Mouse (Mus musculus): ENCODE results near the gene Pkn1. TPM values are rescaled to one million over a fixed set of nuclear protein-coding genes. Genes with fewer than 3 reads are reported as not detected.

The Pkn1 gene
- polyA plus RNA-seq, 1 experiment from 2014 or later: 37.1 TPM

- WGBS: 90% methylated on average over 6 of the region's 6 CpGs
- Histone ChIP-seq H3K27me3 (no peaks in the 10 kb centered on the region), H3K9me3 (no peaks in the 10 kb centered on the region), H3K9ac (no peak overlapping the region), H3K4me2 (no peak overlapping the region), H3K4me1 (peaks cover 4% of the 10 kb centered on the region; the same call in 1 of the 2 replicates), H3K36me3 (replicated peaks) (no peaks in the 10 kb centered on the region), H3K27ac (no peak overlapping the region), H3K4me3 (replicated peaks) (no peak overlapping the region)
- no peak for ATAC-seq (ENCODE audit: low FRiP score)
These were observed 73.2 kb downstream of the Pkn1 start for GRCm38 (mm10) chr8:83625676-83626299.

GRCm38 (mm10) chr8:83624739-83625138 is 74.2 kb downstream of the Pkn1 start:
- no peak for ATAC-seq (ENCODE audit: low FRiP score)
- no peaks in the 10 kb centered on the region for H3K36me3 ChIP-seq (replicated peaks)
- 37% methylated on average over 3 of the region's 3 CpGs for WGBS
- no peak overlapping the region for H3K9ac ChIP-seq
- H3K9me3 ChIP-seq: no peaks in the 10 kb centered on the region
- H3K4me3 ChIP-seq (replicated peaks): no peak overlapping the region
- H3K27ac ChIP-seq: no peak overlapping the region
- peaks cover 4% of the 10 kb centered on the region; the same call in 1 of the 2 replicates for H3K4me1 ChIP-seq
- no peaks in the 10 kb centered on the region for H3K27me3 ChIP-seq
- H3K4me2 ChIP-seq: no peak overlapping the region

GRCm38 (mm10) chr8:83623549-83623948 is 75.4 kb downstream of the Pkn1 start:
- Histone ChIP-seq H3K27me3 (no peaks in the 10 kb centered on the region), H3K4me3 (replicated peaks) (no peak overlapping the region), H3K4me2 (no peak overlapping the region), H3K36me3 (replicated peaks) (no peaks in the 10 kb centered on the region), H3K9ac (no peak overlapping the region), H3K4me1 (peaks cover 4% of the 10 kb centered on the region; the same call in 1 of the 2 replicates), H3K9me3 (no peaks in the 10 kb centered on the region), H3K27ac (no peak overlapping the region)
- no peak for ATAC-seq (ENCODE audit: low FRiP score)
- WGBS: 92% methylated on average over 7 of the region's 7 CpGs

DNA sequence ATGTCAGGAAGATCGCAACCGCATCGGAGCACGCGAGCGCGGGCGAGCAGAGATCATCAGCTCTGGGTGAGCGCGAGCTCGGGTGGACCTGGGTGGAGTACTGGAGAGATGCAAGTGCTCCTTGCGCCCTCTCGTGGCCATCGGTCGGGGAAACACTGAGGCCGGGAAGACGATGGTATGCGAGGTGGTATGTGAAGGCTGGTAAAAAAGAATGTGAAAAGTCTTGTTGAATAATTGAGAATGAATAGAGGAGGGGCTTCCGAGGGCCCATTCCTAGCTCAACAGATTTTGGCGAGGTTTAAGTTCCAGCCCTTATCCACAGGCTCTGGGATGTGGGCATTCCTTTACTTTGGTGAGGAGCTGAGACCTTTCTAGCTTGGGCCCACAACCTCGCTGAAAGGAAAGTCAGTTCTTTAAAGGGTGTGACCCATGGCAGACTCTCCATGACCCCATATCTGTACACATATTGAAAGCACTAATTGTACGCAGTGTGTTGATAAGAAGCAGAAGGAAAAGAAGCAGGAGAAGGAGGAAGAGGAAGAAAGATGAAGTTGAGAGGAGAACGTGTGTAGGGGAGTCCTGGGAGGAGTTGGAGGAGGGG is 76.5 kb downstream of the Pkn1 start:
- peak overlapping the region; percentile 78 for H3K4me2 ChIP-seq
- no peaks in the 10 kb centered on the region for H3K27me3 ChIP-seq
- H3K9ac ChIP-seq: peak overlapping the region; percentile 58
- WGBS: 10% methylated on average over 23 of the region's 23 CpGs
- H3K9me3 ChIP-seq: no peaks in the 10 kb centered on the region
- peaks cover 4% of the 10 kb centered on the region; the same call in 1 of the 2 replicates for H3K4me1 ChIP-seq
- ATAC-seq (ENCODE audit: low FRiP score): peak; percentile 94
- no peaks in the 10 kb centered on the region for H3K36me3 ChIP-seq (replicated peaks)
- peak overlapping the region; percentile 43 for H3K4me3 ChIP-seq (replicated peaks)
- no peak overlapping the region for H3K27ac ChIP-seq

DNA sequence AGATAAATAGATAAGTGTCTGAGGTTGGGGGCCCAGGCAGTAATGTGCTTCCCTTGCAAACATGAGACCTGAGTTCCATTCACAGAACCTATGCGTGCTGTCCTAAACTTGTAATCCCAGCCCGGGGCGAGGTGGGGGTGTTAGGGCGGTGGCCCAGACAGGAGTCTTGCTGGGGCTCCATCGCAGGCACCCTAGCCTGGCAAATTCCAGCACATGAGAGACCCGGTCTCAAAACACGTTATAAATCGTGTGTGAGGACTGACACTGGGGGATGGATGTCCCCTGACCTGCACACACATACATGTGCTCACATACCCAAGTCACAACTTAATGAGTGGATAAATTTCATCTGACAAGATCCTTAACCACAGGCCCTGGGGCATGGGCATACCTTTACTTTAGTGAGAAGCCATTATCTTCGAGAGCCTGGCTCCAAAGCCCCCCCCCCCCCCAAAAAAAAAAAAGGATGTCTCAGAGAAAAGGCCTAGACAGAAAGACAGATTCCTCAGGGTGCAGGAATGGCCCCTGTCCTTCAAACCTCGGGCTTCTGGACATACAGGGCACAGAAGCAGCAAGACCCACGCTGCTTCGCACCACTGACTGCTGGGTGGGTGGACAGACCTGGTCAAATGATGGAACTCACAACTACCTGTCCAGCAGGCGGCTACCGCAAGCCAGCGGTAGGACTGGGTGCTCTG is 77.1 kb downstream of the Pkn1 start:
- H3K9ac ChIP-seq: peak overlapping the region; percentile 58
- ATAC-seq (ENCODE audit: low FRiP score): peak; percentile 66; the same call in 1 of the 2 replicates
- peaks cover 4% of the 10 kb centered on the region; the same call in 1 of the 2 replicates for H3K4me1 ChIP-seq
- H3K9me3 ChIP-seq: no peaks in the 10 kb centered on the region
- no peaks in the 10 kb centered on the region for H3K27me3 ChIP-seq
- H3K27ac ChIP-seq: no peak overlapping the region
- peak overlapping the region; percentile 43 for H3K4me3 ChIP-seq (replicated peaks)
- H3K4me2 ChIP-seq: peak overlapping the region; percentile 78
- no peaks in the 10 kb centered on the region for H3K36me3 ChIP-seq (replicated peaks)
- WGBS: 62% methylated on average over 15 of the region's 15 CpGs

DNA sequence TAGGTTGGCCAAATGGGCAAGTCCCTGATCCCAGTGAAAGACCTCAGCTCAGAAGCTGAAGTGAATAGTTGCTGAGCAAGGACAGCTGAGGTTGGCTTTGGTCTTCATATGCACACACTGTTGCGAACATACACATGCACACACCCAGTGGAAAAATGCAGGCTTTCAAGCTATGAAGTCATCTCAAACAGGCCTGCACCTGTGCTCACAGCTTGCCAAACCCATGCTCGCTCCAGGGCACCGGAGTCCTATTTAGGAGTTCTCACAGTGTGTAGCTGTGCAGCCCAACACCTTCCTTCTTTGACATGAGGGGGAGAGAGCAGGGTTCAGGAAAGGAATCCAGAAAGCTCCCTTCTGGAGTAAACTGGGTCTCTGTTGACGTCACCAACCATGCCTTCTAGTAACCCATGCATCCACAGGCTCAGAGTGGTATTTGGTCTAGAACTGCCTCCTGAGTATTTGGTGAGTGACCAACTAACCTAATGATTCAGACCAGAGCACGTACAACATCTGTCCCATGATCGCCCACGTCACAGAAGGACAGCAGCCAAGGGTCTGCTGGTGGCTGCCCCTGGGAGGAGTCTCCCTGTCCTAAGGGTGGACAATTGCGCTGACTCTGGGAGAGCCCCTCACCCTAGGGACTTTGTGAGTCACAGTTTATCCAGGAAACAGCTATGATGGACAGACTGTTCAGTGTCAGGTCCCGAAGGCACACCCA is 79.3 kb downstream of the Pkn1 start:
- ATAC-seq (ENCODE audit: low FRiP score): no peak

DNA sequence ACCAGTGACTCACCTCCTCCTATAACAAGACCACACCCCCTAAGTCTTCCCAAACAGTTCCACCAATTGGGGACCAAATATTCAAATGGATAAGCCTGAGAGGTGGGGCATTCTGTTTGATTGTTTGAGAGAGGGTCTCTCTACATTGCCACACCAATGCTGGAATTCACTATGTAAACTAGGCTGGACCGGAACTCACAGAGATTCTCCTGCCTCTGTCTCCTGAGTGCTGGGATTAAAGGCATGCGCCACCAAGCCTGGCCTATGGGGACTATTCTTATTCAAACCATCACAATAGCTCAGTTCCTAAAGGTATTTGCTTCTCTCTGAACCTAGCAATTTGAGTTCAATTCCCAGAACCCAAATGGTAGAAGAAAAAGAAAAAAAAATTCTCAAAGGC is 80.4 kb downstream of the Pkn1 start:
- Histone ChIP-seq H3K9ac (no peak overlapping the region), H3K27me3 (no peaks in the 10 kb centered on the region), H3K4me3 (replicated peaks) (no peak overlapping the region), H3K4me2 (no peak overlapping the region), H3K36me3 (replicated peaks) (peaks cover 9% of the 10 kb centered on the region), H3K4me1 (peaks cover 4% of the 10 kb centered on the region; the same call in 1 of the 2 replicates), H3K27ac (no peak overlapping the region), H3K9me3 (no peaks in the 10 kb centered on the region)
- 94% methylated on average over 2 of the region's 2 CpGs for WGBS
- ATAC-seq (ENCODE audit: low FRiP score): no peak

More for the DNA sequence above, 79.3 kb downstream of the Pkn1 start:
- Histone ChIP-seq H3K9me3 (no peaks in the 10 kb centered on the region), H3K4me3 (replicated peaks) (no peak overlapping the region), H3K36me3 (replicated peaks) (no peaks in the 10 kb centered on the region), H3K9ac (no peak overlapping the region), H3K27ac (no peak overlapping the region), H3K4me1 (peaks cover 4% of the 10 kb centered on the region; the same call in 1 of the 2 replicates), H3K4me2 (no peak overlapping the region), H3K27me3 (no peaks in the 10 kb centered on the region)
- 90% methylated on average over 9 of the region's 9 CpGs for WGBS

GRCm38 (mm10) chr8:83617111-83617510 is 81.9 kb downstream of the Pkn1 start:
- Histone ChIP-seq H3K27me3 (no peaks in the 10 kb centered on the region), H3K9ac (no peak overlapping the region), H3K4me3 (replicated peaks) (no peak overlapping the region), H3K36me3 (replicated peaks) (peaks cover 23% of the 10 kb centered on the region), H3K9me3 (no peaks in the 10 kb centered on the region), H3K4me2 (no peak overlapping the region), H3K27ac (no peak overlapping the region), H3K4me1 (peaks cover 1% of the 10 kb centered on the region; the same call in 1 of the 2 replicates)
- WGBS: 85% methylated on average over 2 of the region's 2 CpGs
- ATAC-seq (ENCODE audit: low FRiP score): no peak

GRCm38 (mm10) chr8:83616625-83617024 is 82.4 kb downstream of the Pkn1 start:
- H3K27ac ChIP-seq: no peak overlapping the region
- H3K4me2 ChIP-seq: no peak overlapping the region
- no peak overlapping the region for H3K4me3 ChIP-seq (replicated peaks)
- H3K27me3 ChIP-seq: no peaks in the 10 kb centered on the region
- H3K36me3 ChIP-seq (replicated peaks): peaks cover 28% of the 10 kb centered on the region
- H3K9ac ChIP-seq: no peak overlapping the region
- no peaks in the 10 kb centered on the region for H3K4me1 ChIP-seq
- H3K9me3 ChIP-seq: no peaks in the 10 kb centered on the region
- ATAC-seq (ENCODE audit: low FRiP score): no peak

Small RNA genes within 50 kb of the gene (microRNA-seq; reads per million reads assigned to microRNA genes)
- gene Mir1668: not detected

Other genes with a start within 250 kb of the Pkn1 start
- gene Scoc, start 240.8 kb downstream of the Pkn1 start, polyA plus RNA-seq (2016; fragmentation: Nextera tagmentation; extraction: Ambion mirVana): 167 and 176 TPM in 2 replicates
- not detected in 2 replicates for gene Olfr370, start 163.4 kb downstream of the Pkn1 start, polyA plus RNA-seq (2016; fragmentation: Nextera tagmentation; extraction: Ambion mirVana)
- 356 and 359 TPM in 2 replicates for gene Ndufb7, start 132.5 kb downstream of the Pkn1 start, polyA plus RNA-seq (2016; fragmentation: Nextera tagmentation; extraction: Ambion mirVana)
- 541 and 550 TPM in 2 replicates for gene Tecr, start 91.2 kb downstream of the Pkn1 start, polyA plus RNA-seq (2016; fragmentation: Nextera tagmentation; extraction: Ambion mirVana)
- 63.0 and 67.3 TPM in 2 replicates for gene Dnajb1, start 91.0 kb downstream of the Pkn1 start, polyA plus RNA-seq (2016; fragmentation: Nextera tagmentation; extraction: Ambion mirVana)
- gene Gipc1, start 46.5 kb downstream of the Pkn1 start, polyA plus RNA-seq (2016; fragmentation: Nextera tagmentation; extraction: Ambion mirVana): 201 and 214 TPM in 2 replicates
- 0.91 and 0.96 TPM in 2 replicates for gene Ptger1, start 32.5 kb downstream of the Pkn1 start, polyA plus RNA-seq (2016; fragmentation: Nextera tagmentation; extraction: Ambion mirVana)
- 168 and 185 TPM in 2 replicates for gene Ddx39, start 16.0 kb upstream of the Pkn1 start, polyA plus RNA-seq (2016; fragmentation: Nextera tagmentation; extraction: Ambion mirVana)
- 9.4 and 10.7 TPM in 2 replicates for gene Adgre5, start 42.1 kb upstream of the Pkn1 start, polyA plus RNA-seq (2016; fragmentation: Nextera tagmentation; extraction: Ambion mirVana)
- gene Adgrl1, start 200.9 kb upstream of the Pkn1 start, polyA plus RNA-seq (2016; fragmentation: Nextera tagmentation; extraction: Ambion mirVana): 30.4 and 31.3 TPM in 2 replicates

Data from forebrain, embryonic 12.5 days (tissue).